ENCODE assay signal across 8 mouse cellular contexts in the genomic region with DNA sequence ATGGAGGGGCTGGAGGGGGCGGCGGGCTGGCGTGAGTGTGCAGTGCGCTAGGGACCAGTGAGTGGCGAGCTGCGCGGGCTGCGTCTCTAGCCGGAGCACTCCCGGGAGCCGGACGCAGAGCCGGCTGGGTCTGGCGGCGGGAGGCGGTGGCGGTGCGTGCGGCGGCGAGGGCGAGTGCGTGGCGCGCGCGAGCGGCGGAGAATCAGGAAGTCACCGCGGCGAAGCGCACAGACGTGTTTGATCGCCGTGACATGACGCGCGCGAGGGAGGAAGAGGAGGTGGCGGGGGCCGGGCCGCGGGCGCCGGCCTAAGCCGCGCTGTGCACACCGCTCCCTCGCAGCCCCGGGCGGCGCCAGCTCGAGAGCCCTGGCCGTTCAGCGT. TPM values are rescaled to one million over a fixed set of nuclear protein-coding genes. Genes with fewer than 3 reads are reported as not detected.
DNase-seq lines count a peak whose midpoint lies in the region; ATAC-seq and TF ChIP-seq lines count a peak whose summit lies in the region.

No protein-coding gene starts in this region.

- ATAC-seq in forebrain, embryonic 15.5 days (replicated peaks), result 0 out of 2 replicates have a peak, but pooled peaks have one; percentile 3
- 0 out of 2 replicates have a peak, but pooled peaks have one; percentile 11 for ATAC-seq in hindbrain, embryonic 13.5 days (ENCODE audit: low FRiP score)
- ATAC-seq in midbrain, embryonic 16.5 days, result peak; percentile 33

- TF ChIP-seq POLR2A in bone marrow, adult 2 months (IDR thresholded peaks at IDR 0.05; ENCODE audit: borderline replicate concordance, control insufficient read depth, low read depth, low read length), result peak; percentile 59; the same call in 1 of the 2 replicates
- TF ChIP-seq POLR2A in liver, adult 2 months (IDR thresholded peaks at IDR 0.05; ENCODE audit: extremely low read depth, insufficient read depth, low read length), result no peak

- peak overlapping the region; percentile 77 for H3K9ac ChIP-seq in forebrain, embryonic 15.5 days (replicated peaks)
- peak overlapping the region; percentile 81 for H3K9ac ChIP-seq in hindbrain, embryonic 13.5 days
- H3K9ac ChIP-seq in liver, adult 2 months (ENCODE audit: low read depth, low read length), result peak overlapping the region; percentile 94
- peak overlapping the region; percentile 76 for H3K9ac ChIP-seq in midbrain, embryonic 16.5 days (ENCODE audit: low read depth, low read length)

- TF ChIP-seq CTCF in bone marrow, adult 2 months (IDR thresholded peaks at IDR 0.05; ENCODE audit: control insufficient read depth, insufficient read depth, low read length), result no peak
- no peak for TF ChIP-seq CTCF in liver, adult 2 months (IDR thresholded peaks at IDR 0.05; ENCODE audit: low read depth, low read length)

- no peaks in the 10 kb centered on the region for H3K9me3 ChIP-seq in forebrain, embryonic 15.5 days
- no peaks in the 10 kb centered on the region for H3K9me3 ChIP-seq in hindbrain, embryonic 13.5 days
- no peaks in the 10 kb centered on the region for H3K9me3 ChIP-seq in midbrain, embryonic 16.5 days (replicated peaks; ENCODE audit: control insufficient read depth, low read length, poor library complexity, severe bottlenecking)

- peak overlapping the region; percentile 97 for H3K4me3 ChIP-seq in bone marrow, adult 2 months (replicated peaks; ENCODE audit: control insufficient read depth, low read depth, low read length)
- H3K4me3 ChIP-seq in forebrain, embryonic 15.5 days, result peak overlapping the region; percentile 71
- peak overlapping the region; percentile 80 for H3K4me3 ChIP-seq in hindbrain, embryonic 13.5 days
- H3K4me3 ChIP-seq in liver, adult 2 months (ENCODE audit: insufficient read depth, low read depth, low read length), result peak overlapping the region; percentile 85
- peak overlapping the region; percentile 69 for H3K4me3 ChIP-seq in midbrain, embryonic 16.5 days (ENCODE audit: low read depth, low read length)

- H3K4me1 ChIP-seq in bone marrow, adult 2 months (ENCODE audit: control insufficient read depth, insufficient read depth, low read length), result no peaks in the 10 kb centered on the region
- peaks cover 27% of the 10 kb centered on the region for H3K4me1 ChIP-seq in forebrain, embryonic 15.5 days
- H3K4me1 ChIP-seq in hindbrain, embryonic 13.5 days (replicated peaks), result peaks cover 28% of the 10 kb centered on the region
- peaks cover 8% of the 10 kb centered on the region for H3K4me1 ChIP-seq in liver, adult 2 months (ENCODE audit: control insufficient read depth, insufficient read depth, low read length)
- peaks cover 14% of the 10 kb centered on the region for H3K4me1 ChIP-seq in midbrain, embryonic 16.5 days (ENCODE audit: control insufficient read depth, insufficient read depth, low read length)

- H3K27ac ChIP-seq in bone marrow, adult 2 months (ENCODE audit: control insufficient read depth, insufficient read depth, low read depth, low read length, poor library complexity), result peak overlapping the region; percentile 97
- peak overlapping the region; percentile 98 for H3K27ac ChIP-seq in forebrain, embryonic 15.5 days (replicated peaks)
- peak overlapping the region; percentile 94; the same call in 1 of the 2 replicates for H3K27ac ChIP-seq in hindbrain, embryonic 13.5 days
- peak overlapping the region; percentile 97 for H3K27ac ChIP-seq in liver, adult 2 months (replicated peaks; ENCODE audit: insufficient read depth, low read depth, low read length)
- peak overlapping the region; percentile 96 for H3K27ac ChIP-seq in midbrain, embryonic 16.5 days (ENCODE audit: low read length)

- 1% methylated on average over 51 of the region's 56 CpGs for WGBS in bone marrow, adult 2 months
- under 1% methylated on average over 49 of the region's 56 CpGs for WGBS in forebrain, embryonic 15.5 days
- WGBS in hindbrain, embryonic 13.5 days, result under 1% methylated on average over 55 of the region's 56 CpGs
- under 1% methylated on average over 47 of the region's 56 CpGs for WGBS in liver, adult 2 months
- under 1% methylated on average over 50 of the region's 56 CpGs for WGBS in midbrain, embryonic 16.5 days

- DNase-seq in adrenal gland, postnatal 25 days, result peak; percentile 72
- DNase-seq in adrenal gland, postnatal 14 days, result no peak
- peak; percentile 40 for DNase-seq in liver, adult 2 months (ENCODE audit: extremely low read depth, low read depth, low spot score)
- peak; percentile 64 to 84 for DNase-seq in spleen, postnatal 4 days (ENCODE audit: low spot score in 2 of 2)

- H3K36me3 ChIP-seq in forebrain, embryonic 15.5 days, result no peaks in the 10 kb centered on the region
- H3K36me3 ChIP-seq in hindbrain, embryonic 13.5 days, result no peaks in the 10 kb centered on the region
- no peaks in the 10 kb centered on the region for H3K36me3 ChIP-seq in liver, adult 2 months (ENCODE audit: control insufficient read depth, insufficient read depth, low read length)
- no peaks in the 10 kb centered on the region for H3K36me3 ChIP-seq in midbrain, embryonic 16.5 days (ENCODE audit: control insufficient read depth, insufficient read depth, low read length)

- peaks cover 12% of the 10 kb centered on the region; the same call in 1 of the 2 replicates for H3K79me2 ChIP-seq in liver, adult 2 months (ENCODE audit: control insufficient read depth, insufficient read depth, low read length)

- H3K4me2 ChIP-seq in forebrain, embryonic 15.5 days (replicated peaks), result peak overlapping the region; percentile 96
- H3K4me2 ChIP-seq in hindbrain, embryonic 13.5 days, result peak overlapping the region; percentile 98
- H3K4me2 ChIP-seq in midbrain, embryonic 16.5 days (ENCODE audit: low read length), result peak overlapping the region; percentile 94

- H3K27me3 ChIP-seq in forebrain, embryonic 15.5 days, result peaks cover 4% of the 10 kb centered on the region; the same call in 1 of the 2 replicates
- peaks cover 54% of the 10 kb centered on the region for H3K27me3 ChIP-seq in hindbrain, embryonic 13.5 days
- H3K27me3 ChIP-seq in liver, adult 2 months (ENCODE audit: control insufficient read depth, insufficient read depth, low read length), result no peaks in the 10 kb centered on the region
- H3K27me3 ChIP-seq in midbrain, embryonic 16.5 days (ENCODE audit: control insufficient read depth, insufficient read depth, low read depth, low read length), result no peaks in the 10 kb centered on the region

RNA-seq across cellular contexts. Expression of a gene that starts 2.3 kb away (rescaled TPM):
- total RNA-seq in adrenal gland, postnatal 25 days (2021), result 85.6 and 105 TPM in 2 replicates
- total RNA-seq in adrenal gland, postnatal 14 days (2021), result 74.6 and 80.2 TPM in 2 replicates
- polyA plus RNA-seq in bone marrow, adult 2 months (2011; ENCODE audit: insufficient read depth, insufficient read length, low replicate concordance, missing spikeins), result 55.4 and 77.8 TPM in 2 replicates
- 129 TPM in 2 replicates for polyA plus RNA-seq in forebrain, embryonic 15.5 days (2015; fragmentation: Nextera tagmentation; extraction: Ambion mirVana)
- 85.3 and 95.5 TPM in 2 replicates for polyA plus RNA-seq in hindbrain, embryonic 13.5 days (2015; fragmentation: Nextera tagmentation; extraction: Ambion mirVana)
- 71.3 and 79.7 TPM in 2 replicates for total RNA-seq in liver, adult 2 months (2014; rRNA removed)
- polyA plus RNA-seq in liver, adult 2 months (2012; rRNA removed), result 22.5 and 23.9 TPM in 2 replicates
- 160 and 178 TPM in 2 replicates for polyA plus RNA-seq in midbrain, embryonic 16.5 days (2015; fragmentation: Nextera tagmentation; extraction: Ambion mirVana)
